In genomic region chr11:110478978-110479384, GRCm38 (mm10) we compare ENCODE assay signal across 8 mouse cellular contexts.
DNase-seq lines count a peak whose midpoint lies in the region; ATAC-seq lines count a peak whose summit lies in the region.

No protein-coding gene starts in this region.

- H3K9ac ChIP-seq in kidney, embryonic 16.5 days (replicated peaks; ENCODE audit: low read length) = 0 out of 2 replicates have a peak overlapping the region, but pooled peaks have one; percentile 31

- peak overlapping the region; percentile 61 for H3K27ac ChIP-seq in kidney, embryonic 16.5 days (ENCODE audit: low read length)

- H3K4me1 ChIP-seq in kidney, embryonic 16.5 days (ENCODE audit: insufficient read depth, low read length) = peaks cover 28% of the 10 kb centered on the region

- peak; percentile 29 for DNase-seq in adrenal gland, adult 2 months
- DNase-seq in adrenal gland, postnatal 4 days (ENCODE audit: low spot score in 2 of 2) = no peak
- DNase-seq in cerebellum, adult 9-10 months = peak; percentile 80
- peak; percentile 55 for DNase-seq in forelimb bud, embryonic 11.5 days (ENCODE audit: low read depth, low spot score)
- DNase-seq in lung, postnatal 14 days = peak; percentile 4
- DNase-seq in splenic B cell, adult 2 months (ENCODE audit: low read depth, low spot score) = peak; percentile 8
- no peak for DNase-seq in thymus, postnatal 4 days

- 1% methylated on average over 5 of the region's 6 CpGs for WGBS in kidney, embryonic 16.5 days

- peak overlapping the region; percentile 28 for H3K4me3 ChIP-seq in kidney, embryonic 16.5 days (ENCODE audit: low read length)

- H3K9me3 ChIP-seq in kidney, embryonic 16.5 days (ENCODE audit: low read length) = no peaks in the 10 kb centered on the region

- H3K36me3 ChIP-seq in kidney, embryonic 16.5 days (ENCODE audit: insufficient read depth, low read length) = no peaks in the 10 kb centered on the region
- no peaks in the 10 kb centered on the region for H3K36me3 ChIP-seq in splenic B cell, adult 2 months (ENCODE audit: control insufficient read depth, insufficient read depth, low read length, poor library complexity, severe bottlenecking)

- H3K27me3 ChIP-seq in kidney, embryonic 16.5 days (ENCODE audit: insufficient read depth, low read length) = no peaks in the 10 kb centered on the region
- no peaks in the 10 kb centered on the region for H3K27me3 ChIP-seq in splenic B cell, adult 2 months (ENCODE audit: control insufficient read depth, insufficient read depth, low read length, poor library complexity, severe bottlenecking)

- peak overlapping the region; percentile 51 for H3K4me2 ChIP-seq in kidney, embryonic 16.5 days (replicated peaks; ENCODE audit: low read depth, low read length)

- ATAC-seq in kidney, embryonic 16.5 days (ENCODE audit: low FRiP score, low TSS enrichment) = peak; percentile 89

Comparison
In these comparisons a context has a peak if more than half of its experiments do, and no peak if none do; other contexts are left out.
1. DNase-seq: peak in adrenal gland, adult 2 months (single experiment), cerebellum, adult 9-10 months (single experiment), forelimb bud, embryonic 11.5 days (single experiment), lung, postnatal 14 days (single experiment) and splenic B cell, adult 2 months (single experiment); none in adrenal gland, postnatal 4 days (0 of 2) and thymus, postnatal 4 days (single experiment).